Mouse (Mus musculus) hindbrain, embryonic 12.5 days (tissue): ENCODE measurements around the gene Rhox4a2. TPM values are rescaled to one million over a fixed set of nuclear protein-coding genes. Genes with fewer than 3 reads are reported as not detected.
"Not testable (repeated sequence)": the region's sequence is repeated elsewhere in the genome, so short reads cannot be mapped to it uniquely, and the experiment has no call there.

Experiments
- ATAC-seq: fragments of 200-750 bp; cut with Nextera tagmentation; 2 replicates; pipeline ENCODE4 v1.8.0; 2017; ENCODE audit warnings: moderate TSS enrichment; ENCODE audit not compliant: low FRiP score
- H3K27ac ChIP-seq: fragments of 300-500 bp; sonication (generic); 2 replicates; pipeline ENCODE4 v1.5.1; 2016; ENCODE audit warnings: mild to moderate bottlenecking
- H3K27me3 ChIP-seq: fragments of 300-500 bp; sonication (generic); 2 replicates; pipeline ENCODE4 v1.6.1; 2016; ENCODE audit warnings: mild to moderate bottlenecking
- H3K36me3 ChIP-seq: fragments of 300-500 bp; sonication (generic); 2 replicates; pipeline ENCODE4 v1.6.1; 2016; ENCODE audit warnings: mild to moderate bottlenecking
- H3K4me1 ChIP-seq: fragments of 300-500 bp; sonication (generic); 2 replicates; pipeline ENCODE4 v1.6.1; 2016
- H3K4me2 ChIP-seq: fragments of 300-500 bp; sonication (generic); replicated peaks from 2 replicates; pipeline ENCODE4 v1.6.1; 2016; ENCODE audit warnings: mild to moderate bottlenecking
- H3K4me3 ChIP-seq: fragments of 300-500 bp; sonication (generic); 2 replicates; pipeline ENCODE4 v1.5.1; 2016; ENCODE audit warnings: mild to moderate bottlenecking
- H3K9ac ChIP-seq: fragments of 300-500 bp; sonication (generic); 2 replicates; pipeline ENCODE4 v1.6.1; 2016; ENCODE audit warnings: mild to moderate bottlenecking, moderate library complexity
- H3K9me3 ChIP-seq: fragments of 300-500 bp; sonication (generic); replicated peaks from 2 replicates; pipeline ENCODE4 v1.6.1; 2016; ENCODE audit warnings: mild to moderate bottlenecking
- WGBS: fragments of 180-500 bp; shearing (Covaris S2); methylation state at CpG from one replicate; pipeline ENCODE4 v1.1.7; 2016; 5-methylcytosine and 5-hydroxymethylcytosine counted together
- polyA plus RNA-seq: library from polyadenylated mRNA; unstranded; fragments of >200 nt; fragmentation: Nextera tagmentation; extraction: Ambion mirVana; gene quantifications from 2 replicates; pipeline ENCODE4 v1.2.1, GENCODE M21; 2016

Gene Rhox4a2
- polyA plus RNA-seq, result 6.9 and 7.8 TPM in 2 replicates

GRCm38 (mm10) chrX:37390548-37390947, at the start of gene Rhox4a2:
Rhox4a2 (plus strand) TSS chrX:37390848.
- H3K9me3 ChIP-seq, H3K4me1 ChIP-seq, H3K4me2 ChIP-seq, H3K27ac ChIP-seq, H3K9ac ChIP-seq, H3K36me3 ChIP-seq, ATAC-seq, H3K27me3 ChIP-seq, H3K4me3 ChIP-seq: not testable (repeated sequence)
- 93% methylated on average over 9 of the region's 16 CpGs for WGBS

GRCm38 (mm10) chrX:37379728-37380127, 10.9 kb upstream of the Rhox4a2 start, which contains the start of gene Rhox3a2:
Rhox3a2 (plus strand) TSS chrX:37380028.
- no CpG with 5 or more reads among the region's 1 CpGs for WGBS
- H3K27me3 ChIP-seq, H3K9ac ChIP-seq, H3K4me3 ChIP-seq, H3K4me2 ChIP-seq, ATAC-seq, H3K4me1 ChIP-seq, H3K36me3 ChIP-seq, H3K9me3 ChIP-seq, H3K27ac ChIP-seq: not testable (repeated sequence)

GRCm38 (mm10) chrX:37411767-37412166, 21.1 kb downstream of the Rhox4a2 start, which contains the start of gene Rhox2b:
Rhox2b (plus strand) TSS chrX:37412067.
- H3K27ac ChIP-seq, H3K36me3 ChIP-seq, ATAC-seq, H3K9me3 ChIP-seq, H3K4me2 ChIP-seq, H3K9ac ChIP-seq, H3K4me1 ChIP-seq, H3K27me3 ChIP-seq, H3K4me3 ChIP-seq: not testable (repeated sequence)
- no CpG with 5 or more reads among the region's 9 CpGs for WGBS

DNA sequence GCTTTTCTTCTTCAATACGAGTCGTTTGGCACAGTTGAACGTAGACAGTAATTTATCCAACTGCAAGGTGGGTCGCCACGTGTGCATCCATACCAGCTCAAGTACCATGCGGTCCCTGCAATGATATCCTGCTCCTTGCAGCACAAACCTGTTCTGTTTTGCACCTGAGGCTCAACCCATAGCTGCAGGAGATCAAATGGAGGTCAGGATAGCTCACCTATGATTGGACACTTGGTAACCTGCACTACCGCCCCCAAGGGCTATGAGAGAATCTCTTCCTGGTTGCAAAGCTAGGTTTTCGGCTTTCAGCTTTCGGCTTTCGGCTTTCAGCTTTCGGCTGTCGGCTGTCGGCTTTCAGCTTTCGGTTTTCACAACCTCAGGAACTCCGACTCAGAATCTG, 41.5 kb downstream of the Rhox4a2 start, which contains the start of gene Rhox4b:
TSS of gene Rhox4b (plus strand) at position 301 of the 400 bp plus-strand sequence.
- not testable (repeated sequence) for ATAC-seq, H3K36me3 ChIP-seq, H3K4me3 ChIP-seq, H3K4me1 ChIP-seq, H3K27me3 ChIP-seq, H3K27ac ChIP-seq, H3K9me3 ChIP-seq, H3K4me2 ChIP-seq, H3K9ac ChIP-seq
- 91% methylated on average over 15 of the region's 15 CpGs for WGBS

Other genes with a start within 250 kb of the Rhox4a2 start
- gene Akap14, start 222.0 kb upstream of the Rhox4a2 start, polyA plus RNA-seq, result 0.50 and 0.57 TPM in 2 replicates
- 409 and 458 TPM in 2 replicates for gene Ndufa1, start 199.7 kb upstream of the Rhox4a2 start, polyA plus RNA-seq
- gene Rnf113a1, start 199.6 kb upstream of the Rhox4a2 start, polyA plus RNA-seq, result 16.0 and 19.3 TPM in 2 replicates
- gene Gm9, start 179.8 kb upstream of the Rhox4a2 start, polyA plus RNA-seq, result not detected in 2 replicates
- not detected in 2 replicates for gene Rhox1, start 168.6 kb upstream of the Rhox4a2 start, polyA plus RNA-seq
- gene Rhox2a, start 145.9 kb upstream of the Rhox4a2 start, polyA plus RNA-seq, result 0.30 TPM in 1 of 2 replicates, not detected in the other
- gene Rhox3a, start 140.9 kb upstream of the Rhox4a2 start, polyA plus RNA-seq, result not detected in 2 replicates
- 1.8 TPM in 1 of 2 replicates, not detected in the other for gene Rhox4a, start 125.5 kb upstream of the Rhox4a2 start, polyA plus RNA-seq
- gene Rhox3a2, start 10.8 kb upstream of the Rhox4a2 start, polyA plus RNA-seq, result not detected in 2 replicates
- gene Rhox2b, start 21.2 kb downstream of the Rhox4a2 start, polyA plus RNA-seq, result 0.67 and 1.2 TPM in 2 replicates
- gene Rhox4b, start 41.6 kb downstream of the Rhox4a2 start, polyA plus RNA-seq, result 1.6 and 2.4 TPM in 2 replicates
- gene Rhox2c, start 62.8 kb downstream of the Rhox4a2 start, polyA plus RNA-seq, result 2.9 and 3.1 TPM in 2 replicates
- gene Rhox3c, start 67.7 kb downstream of the Rhox4a2 start, polyA plus RNA-seq, result not detected in 2 replicates
- gene Rhox4c, start 89.5 kb downstream of the Rhox4a2 start, polyA plus RNA-seq, result not detected in 2 replicates
- gene Rhox2d, start 102.6 kb downstream of the Rhox4a2 start, polyA plus RNA-seq, result 0.54 TPM in 1 of 2 replicates, not detected in the other
- 0.45 TPM in 1 of 2 replicates, not detected in the other for gene Rhox4d, start 123.5 kb downstream of the Rhox4a2 start, polyA plus RNA-seq
- gene Rhox2e, start 139.6 kb downstream of the Rhox4a2 start, polyA plus RNA-seq, result 0.61 TPM in 1 of 2 replicates, not detected in the other
- not detected in 2 replicates for gene Rhox3e, start 151.2 kb downstream of the Rhox4a2 start, polyA plus RNA-seq
- not detected in 2 replicates for gene Rhox4e, start 166.6 kb downstream of the Rhox4a2 start, polyA plus RNA-seq
- gene Rhox2f, start 180.6 kb downstream of the Rhox4a2 start, polyA plus RNA-seq, result 1.2 TPM in 1 of 2 replicates, not detected in the other
- not detected in 2 replicates for gene Rhox3f, start 190.1 kb downstream of the Rhox4a2 start, polyA plus RNA-seq
- gene Rhox4f, start 216.9 kb downstream of the Rhox4a2 start, polyA plus RNA-seq, result not detected in 2 replicates
- gene Rhox3g, start 237.8 kb downstream of the Rhox4a2 start, polyA plus RNA-seq, result not detected in 2 replicates